Mouse (Mus musculus): ENCODE data around the gene 2410131K14Rik.

DNA sequence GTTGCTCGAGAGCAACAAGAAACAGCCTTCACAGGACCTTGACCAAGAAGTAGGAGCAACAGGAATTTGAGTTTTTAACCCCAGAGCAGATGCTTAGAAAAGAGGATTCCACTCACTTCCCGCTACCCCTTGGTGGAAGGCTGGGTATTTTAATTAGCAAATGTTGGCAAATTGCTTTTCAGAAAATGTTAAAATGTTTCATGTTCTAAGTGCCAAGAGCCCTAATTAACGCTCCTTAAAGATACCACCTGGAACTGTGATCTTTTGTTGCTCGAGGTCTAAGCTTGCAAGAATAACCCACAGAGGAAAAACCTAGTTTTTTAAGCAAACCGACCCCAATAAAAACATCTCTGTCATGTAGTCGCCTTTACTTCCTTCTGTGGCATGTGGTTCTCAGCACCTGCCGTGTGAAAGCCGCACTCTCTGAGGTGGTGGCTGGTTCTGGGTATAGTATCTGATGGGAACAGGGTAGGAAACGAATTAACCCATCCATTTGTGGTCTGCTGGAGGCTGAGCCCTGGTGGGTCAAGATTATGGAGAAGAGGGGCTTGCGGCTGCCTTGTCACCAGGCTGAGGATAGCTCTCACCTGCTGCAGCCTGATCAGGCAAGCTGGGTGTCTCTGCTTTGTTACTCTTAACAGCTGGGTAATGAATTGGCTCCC is 26.6 kb downstream of the 2410131K14Rik start:
- no peak for TF ChIP-seq CTCF (IDR thresholded peaks at IDR 0.05)
- no peak for TF ChIP-seq POLR2A (IDR thresholded peaks at IDR 0.05; ENCODE audit: insufficient read depth, low read depth, low read length)
- no peak for TF ChIP-seq EP300 (IDR thresholded peaks at IDR 0.05; ENCODE audit: insufficient read depth, low read depth, low read length)
